Mouse (Mus musculus): Measurements from ENCODE around the gene Stim1.

DNA sequence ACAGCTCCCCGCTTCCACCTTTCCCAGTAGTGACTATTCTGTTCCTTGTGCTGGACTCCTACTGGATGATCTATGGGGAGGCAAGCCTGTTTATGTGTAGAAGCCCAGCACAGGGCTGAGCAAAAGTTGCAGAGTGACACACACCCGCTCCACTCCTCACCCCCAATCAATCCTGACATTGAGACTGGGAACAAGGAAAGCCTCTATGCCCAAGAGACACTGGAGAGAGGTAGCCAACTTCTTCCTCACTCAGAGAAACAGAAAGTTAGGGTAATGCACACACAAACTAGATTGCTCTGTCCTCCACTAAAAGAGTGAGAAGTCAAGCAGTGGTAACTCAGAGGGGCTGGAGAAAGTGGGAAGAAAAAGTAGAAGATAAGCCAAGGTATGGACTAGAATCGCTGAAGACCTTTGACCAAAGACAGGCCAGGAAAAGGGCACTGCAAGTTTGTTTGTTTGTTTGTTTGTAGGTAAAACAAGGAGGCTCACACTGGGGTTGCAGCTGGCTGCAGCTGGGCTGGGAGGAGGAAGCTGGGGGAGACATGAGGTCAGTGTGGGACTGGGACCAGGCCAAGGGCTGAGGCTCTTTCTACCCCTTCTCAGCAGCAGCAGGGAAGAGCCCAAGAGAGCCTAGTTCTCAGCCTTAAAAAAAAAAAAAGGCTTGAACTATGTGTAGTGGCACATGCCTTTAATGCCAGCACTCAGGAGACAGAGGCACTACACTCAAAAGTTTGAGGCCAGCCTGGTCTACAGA lies 22.6 kb upstream of the Stim1 start:
- TF ChIP-seq POLR2A (IDR thresholded peaks at IDR 0.05; ENCODE audit: low read depth, low read length) (no peak), CTCF (conservative IDR thresholded peaks at IDR 0.05; ENCODE audit: insufficient read depth, insufficient read length, low read depth, low read length) (no peak)
